Mouse (Mus musculus): ENCODE data around the gene Zfp709. TPM values are rescaled to one million over a fixed set of nuclear protein-coding genes. Genes with fewer than 3 reads are reported as not detected.
"Not testable (repeated sequence)": the region's sequence is repeated elsewhere in the genome, so short reads cannot be mapped to it uniquely, and the experiment has no call there.

Gene Zfp709
- total and polyA plus RNA-seq, 2 experiments from 2014 or later: 3.9 to 6.6 TPM

DNA sequence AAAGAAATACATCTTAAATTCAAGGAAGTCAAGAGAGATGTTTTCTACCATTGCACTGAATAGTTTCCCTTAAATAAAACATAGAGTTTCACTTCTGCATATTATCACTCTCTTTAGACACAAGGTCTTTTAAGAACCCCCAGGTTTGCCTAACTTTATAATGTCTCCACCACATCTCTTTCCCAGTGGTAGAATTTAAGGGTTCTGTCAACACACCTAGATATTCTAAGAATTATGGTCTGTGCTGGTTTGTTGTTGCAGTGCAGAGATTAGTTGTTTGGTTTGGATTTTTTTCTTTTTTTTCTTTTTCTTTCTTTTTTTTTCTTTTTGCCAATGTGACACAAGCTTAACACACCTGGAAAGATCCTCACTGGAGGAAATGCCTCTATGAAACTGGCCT lies 28.5 kb upstream of the Zfp709 start:
- not testable (repeated sequence) for H3K27ac ChIP-seq (ENCODE audit: low read depth); H3K9ac ChIP-seq (replicated peaks; ENCODE audit: low read depth, low read length); H3K36me3 ChIP-seq (replicated peaks; ENCODE audit: control insufficient read depth, insufficient read depth, low read length); H3K27me3 ChIP-seq (ENCODE audit: control insufficient read depth, insufficient read depth, low read length); DNase-seq (ENCODE audit: low spot score); H3K4me1 ChIP-seq (ENCODE audit: control insufficient read depth, insufficient read depth); H3K9me3 ChIP-seq (replicated peaks; ENCODE audit: control insufficient read depth, low read length); H3K4me3 ChIP-seq (ENCODE audit: low read depth, low read length); H3K4me2 ChIP-seq (ENCODE audit: low read depth, low read length); ATAC-seq (ENCODE audit: insufficient read depth, low read depth)

DNA sequence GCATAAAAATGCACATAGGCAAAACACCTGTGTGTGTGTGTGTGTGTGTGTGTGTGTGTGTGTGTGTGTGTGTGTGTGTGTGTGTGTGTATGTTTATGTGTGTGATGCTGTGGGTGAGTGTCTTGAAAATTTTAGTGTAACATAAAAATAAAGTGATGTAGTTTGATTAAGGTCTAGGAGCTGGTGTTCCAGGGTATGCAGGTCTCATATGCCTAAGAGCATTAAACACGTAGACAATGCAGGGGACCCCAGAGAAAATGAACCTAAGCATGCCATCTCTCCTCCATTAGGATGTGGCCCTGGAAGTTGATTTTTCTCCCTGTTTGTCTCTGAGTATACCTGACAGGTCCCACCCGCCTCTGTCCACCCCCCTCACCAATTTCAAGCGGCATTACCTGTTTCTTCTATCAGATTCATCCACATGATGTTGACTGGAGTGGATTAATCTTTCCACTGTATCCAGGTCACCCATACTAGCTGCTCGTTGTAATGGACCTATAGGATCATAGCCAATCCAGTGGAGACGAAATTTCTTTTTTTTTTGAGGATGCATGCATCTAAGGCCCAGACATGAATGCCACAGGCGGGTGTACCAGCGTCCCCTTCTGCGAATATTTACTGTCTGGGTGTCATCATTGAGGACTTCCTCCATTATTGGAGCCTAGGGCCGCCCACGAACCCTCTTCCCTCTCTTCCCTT lies 25.0 kb upstream of the Zfp709 start:
- WGBS: 66% methylated on average over 7 of the region's 10 CpGs
- H3K27me3 ChIP-seq (ENCODE audit: control insufficient read depth, insufficient read depth, low read length); H3K27ac ChIP-seq (ENCODE audit: low read depth); H3K9me3 ChIP-seq (replicated peaks; ENCODE audit: control insufficient read depth, low read length); H3K4me3 ChIP-seq (ENCODE audit: low read depth, low read length); H3K4me1 ChIP-seq (ENCODE audit: control insufficient read depth, insufficient read depth); DNase-seq (ENCODE audit: low spot score); H3K4me2 ChIP-seq (ENCODE audit: low read depth, low read length); H3K36me3 ChIP-seq (replicated peaks; ENCODE audit: control insufficient read depth, insufficient read depth, low read length); ATAC-seq (ENCODE audit: insufficient read depth, low read depth); H3K9ac ChIP-seq (replicated peaks; ENCODE audit: low read depth, low read length): not testable (repeated sequence)

DNA sequence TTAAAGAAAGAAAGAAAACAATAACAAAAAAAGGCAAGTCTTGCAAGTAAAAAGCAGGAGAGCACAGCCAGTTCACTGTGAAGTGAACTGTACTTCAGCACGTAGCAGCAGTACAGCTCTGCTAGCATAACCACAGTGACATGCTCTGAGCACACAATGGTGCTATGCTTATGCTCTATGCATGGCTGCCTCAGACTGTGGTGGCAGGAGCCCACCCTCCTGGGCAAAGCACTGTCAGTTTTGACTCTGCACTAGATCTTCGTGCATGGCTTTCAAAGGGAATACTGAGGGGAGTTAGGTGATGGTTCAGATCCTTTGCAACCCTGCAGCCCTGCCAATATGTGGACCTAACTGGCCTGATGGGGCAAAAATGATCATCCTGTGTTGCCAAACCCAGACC lies 24.5 kb upstream of the Zfp709 start:
- H3K4me3 ChIP-seq (ENCODE audit: low read depth, low read length); H3K36me3 ChIP-seq (replicated peaks; ENCODE audit: control insufficient read depth, insufficient read depth, low read length); H3K9me3 ChIP-seq (replicated peaks; ENCODE audit: control insufficient read depth, low read length); DNase-seq (ENCODE audit: low spot score); H3K9ac ChIP-seq (replicated peaks; ENCODE audit: low read depth, low read length); H3K27me3 ChIP-seq (ENCODE audit: control insufficient read depth, insufficient read depth, low read length); H3K4me2 ChIP-seq (ENCODE audit: low read depth, low read length); H3K27ac ChIP-seq (ENCODE audit: low read depth); H3K4me1 ChIP-seq (ENCODE audit: control insufficient read depth, insufficient read depth): not testable (repeated sequence)
- WGBS: 70% methylated on average over 2 of the region's 2 CpGs
- peak; percentile 36; the same call in 1 of the 2 replicates for ATAC-seq (ENCODE audit: insufficient read depth, low read depth)

DNA sequence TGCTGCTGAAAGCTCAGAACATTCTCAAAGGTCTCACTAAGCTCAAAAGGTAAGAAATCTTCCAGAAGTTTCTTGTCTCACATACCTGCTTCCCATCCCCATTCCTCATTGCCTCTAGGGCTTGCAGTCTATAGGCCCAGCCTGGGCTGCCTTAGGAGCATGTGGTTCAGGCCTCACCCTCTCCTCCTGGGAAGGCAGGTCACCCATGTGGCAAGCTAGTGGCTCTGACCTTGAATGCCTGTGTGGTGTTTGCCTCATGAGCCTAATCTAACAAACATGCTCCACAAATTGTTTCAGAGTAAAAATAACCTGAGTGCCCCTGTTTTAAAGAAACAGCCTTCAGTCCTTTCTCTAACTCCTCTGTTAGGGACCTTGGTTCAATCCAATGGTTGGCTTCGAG lies 20.3 kb upstream of the Zfp709 start:
- peak; percentile 16 for DNase-seq (ENCODE audit: low spot score)
- not testable (repeated sequence) for H3K27me3 ChIP-seq (ENCODE audit: control insufficient read depth, insufficient read depth, low read length); H3K9me3 ChIP-seq (replicated peaks; ENCODE audit: control insufficient read depth, low read length); ATAC-seq (ENCODE audit: insufficient read depth, low read depth); H3K27ac ChIP-seq (ENCODE audit: low read depth); H3K4me1 ChIP-seq (ENCODE audit: control insufficient read depth, insufficient read depth); H3K36me3 ChIP-seq (replicated peaks; ENCODE audit: control insufficient read depth, insufficient read depth, low read length); H3K4me3 ChIP-seq (ENCODE audit: low read depth, low read length); H3K4me2 ChIP-seq (ENCODE audit: low read depth, low read length); H3K9ac ChIP-seq (replicated peaks; ENCODE audit: low read depth, low read length)
- 50% methylated on average over 1 of the region's 1 CpGs for WGBS

DNA sequence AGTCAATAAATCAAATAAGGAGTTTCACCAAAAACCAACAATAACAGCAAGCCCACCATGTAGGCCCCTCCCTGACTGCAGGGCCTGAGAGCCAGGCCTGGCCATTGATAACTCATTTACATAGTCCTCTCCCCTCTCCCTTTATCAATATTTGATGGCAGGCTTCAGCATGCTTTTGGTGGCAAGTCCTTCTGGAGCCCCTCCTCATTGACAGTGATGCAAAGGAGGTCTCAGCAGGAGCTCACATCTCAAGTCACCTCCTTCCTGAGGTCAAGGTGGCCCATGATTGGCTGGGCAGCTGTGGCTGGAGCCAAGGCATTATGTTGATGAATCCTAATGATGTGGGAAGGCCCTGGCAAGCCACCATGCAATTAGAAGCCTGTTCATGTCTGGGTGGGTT lies 19.8 kb upstream of the Zfp709 start:
- H3K9me3 ChIP-seq (replicated peaks; ENCODE audit: control insufficient read depth, low read length); H3K27me3 ChIP-seq (ENCODE audit: control insufficient read depth, insufficient read depth, low read length); H3K36me3 ChIP-seq (replicated peaks; ENCODE audit: control insufficient read depth, insufficient read depth, low read length); H3K4me1 ChIP-seq (ENCODE audit: control insufficient read depth, insufficient read depth); H3K4me2 ChIP-seq (ENCODE audit: low read depth, low read length); H3K4me3 ChIP-seq (ENCODE audit: low read depth, low read length); ATAC-seq (ENCODE audit: insufficient read depth, low read depth); H3K27ac ChIP-seq (ENCODE audit: low read depth); H3K9ac ChIP-seq (replicated peaks; ENCODE audit: low read depth, low read length); DNase-seq (ENCODE audit: low spot score): not testable (repeated sequence)

DNA sequence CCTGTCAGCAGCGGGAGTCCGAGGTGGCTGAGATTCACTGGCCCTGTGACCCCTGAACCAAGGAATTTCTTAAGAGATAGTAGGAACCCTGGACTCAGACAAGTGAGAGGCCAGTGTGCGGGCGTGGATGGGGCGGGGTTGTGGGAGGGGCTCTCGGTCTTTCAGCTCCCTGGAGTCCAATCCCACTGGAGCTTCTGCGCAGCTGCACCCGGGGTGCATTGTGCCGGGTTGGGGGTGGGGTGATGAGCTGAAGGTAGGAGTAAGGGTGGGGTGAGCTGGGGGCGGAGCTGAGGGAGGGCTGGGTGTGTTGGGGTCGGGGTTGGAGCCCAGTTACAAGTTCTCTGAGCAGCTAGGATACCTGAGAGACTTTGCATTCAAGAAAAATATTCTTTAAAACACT lies 18.8 kb downstream of the Zfp709 start:
- 42% methylated on average over 11 of the region's 11 CpGs for WGBS
- H3K36me3 ChIP-seq (replicated peaks; ENCODE audit: control insufficient read depth, insufficient read depth, low read length); ATAC-seq (ENCODE audit: insufficient read depth, low read depth): not testable (repeated sequence)

DNA sequence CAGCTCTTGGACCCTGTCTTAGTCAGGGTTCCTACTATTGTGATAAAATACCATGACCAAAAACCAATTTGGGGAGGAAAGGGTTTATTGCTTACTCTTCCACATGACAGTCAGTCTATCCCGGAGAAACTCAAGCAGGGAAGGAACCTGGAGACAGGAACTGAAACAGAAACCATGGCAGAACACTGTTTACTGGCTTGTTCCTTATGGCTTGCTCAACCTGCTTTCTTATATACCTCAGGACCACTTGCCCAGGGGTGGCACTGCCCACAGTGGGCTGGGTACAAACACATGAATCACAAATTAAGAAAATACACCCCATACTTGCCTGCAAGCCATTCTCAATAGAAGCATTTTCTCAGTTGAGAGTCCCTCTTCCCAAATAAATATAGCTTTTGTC lies 21.3 kb downstream of the Zfp709 start:
- H3K4me2 ChIP-seq (ENCODE audit: low read depth, low read length); ATAC-seq (ENCODE audit: insufficient read depth, low read depth); H3K9ac ChIP-seq (replicated peaks; ENCODE audit: low read depth, low read length); DNase-seq (ENCODE audit: low spot score); H3K27me3 ChIP-seq (ENCODE audit: control insufficient read depth, insufficient read depth, low read length); H3K4me3 ChIP-seq (ENCODE audit: low read depth, low read length); H3K4me1 ChIP-seq (ENCODE audit: control insufficient read depth, insufficient read depth); H3K36me3 ChIP-seq (replicated peaks; ENCODE audit: control insufficient read depth, insufficient read depth, low read length); H3K9me3 ChIP-seq (replicated peaks; ENCODE audit: control insufficient read depth, low read length); H3K27ac ChIP-seq (ENCODE audit: low read depth): not testable (repeated sequence)
- WGBS: 50% methylated on average over 1 of the region's 1 CpGs

More for the DNA sequence above, 18.8 kb downstream of the Zfp709 start:
- H3K4me3 ChIP-seq (ENCODE audit: low read depth, low read length); H3K9me3 ChIP-seq (replicated peaks; ENCODE audit: control insufficient read depth, low read length); H3K4me2 ChIP-seq (ENCODE audit: low read depth, low read length); H3K27me3 ChIP-seq (ENCODE audit: control insufficient read depth, insufficient read depth, low read length); H3K27ac ChIP-seq (ENCODE audit: low read depth); DNase-seq (ENCODE audit: low spot score); H3K4me1 ChIP-seq (ENCODE audit: control insufficient read depth, insufficient read depth); H3K9ac ChIP-seq (replicated peaks; ENCODE audit: low read depth, low read length): not testable (repeated sequence)

All from heart, postnatal 0 days (tissue).